Mouse (Mus musculus) CH12.LX (cell line): Measurements from ENCODE around the gene Kcne3. TPM values are rescaled to one million over a fixed set of nuclear protein-coding genes. Genes with fewer than 3 reads are reported as not detected.

ENCODE experiments used
- DNase-seq: peaks from one replicate; pipeline ENCODE4 v3.0.0-alpha.2; 2013; ENCODE audit errors: extremely low read depth
- H3K27ac ChIP-seq: 2 replicates; pipeline ENCODE4 v1.5.1; 2012; ENCODE audit warnings: low read depth, mild to moderate bottlenecking, control low read depth, moderate library complexity; ENCODE audit not compliant: insufficient read depth
- H3K27me3 ChIP-seq: replicated peaks from 2 replicates; pipeline ENCODE3; 2012; ENCODE audit warnings: inconsistent platforms
- H3K36me3 ChIP-seq, 2 experiments: replicated peaks in 1 of 2; 2 replicates each; pipeline versions ENCODE3 to v1.6.1; 2012; ENCODE audit warnings: inconsistent platforms in 1 of 2, low read length in 1 of 2, mild to moderate bottlenecking in 1 of 2, mixed read lengths in 1 of 2, moderate library complexity in 1 of 2; ENCODE audit not compliant: control insufficient read depth in 1 of 2, insufficient read depth in 1 of 2
- H3K4me1 ChIP-seq, 2 experiments: 2 replicates each; pipeline ENCODE4 v1.6.1; 2012; ENCODE audit warnings: inconsistent platforms in 1 of 2, moderate library complexity in 1 of 2; ENCODE audit not compliant: insufficient read depth in 2 of 2, control insufficient read depth in 1 of 2
- H3K4me2 ChIP-seq: 2 replicates; pipeline ENCODE4 v1.6.1; 2012; ENCODE audit warnings: low read depth, mild to moderate bottlenecking, control low read depth; ENCODE audit not compliant: poor library complexity, insufficient read depth, severe bottlenecking
- H3K4me3 ChIP-seq, 3 experiments: fragments of 150-350 bp in 1 of 3; sonication (generic) in 1 of 3; replicated peaks in 1 of 3; 2 replicates each; pipeline versions ENCODE3 to v1.5.1; 2011 to 2012; ENCODE audit warnings: low read depth in 2 of 3, low read length in 2 of 3, mild to moderate bottlenecking in 2 of 3, moderate library complexity in 2 of 3, control low read depth in 1 of 3, improper control_type of control experiment in 1 of 3, inconsistent platforms in 1 of 3, mixed read lengths in 1 of 3; ENCODE audit not compliant: poor library complexity in 1 of 3
- H3K79me2 ChIP-seq: replicated peaks from 2 replicates; pipeline ENCODE4 v1.6.1; 2012; ENCODE audit warnings: mild to moderate bottlenecking, moderate library complexity; ENCODE audit not compliant: control insufficient read depth, poor library complexity, insufficient read depth, severe bottlenecking; ENCODE audit errors: extremely low read depth
- H3K9ac ChIP-seq: 2 replicates; pipeline ENCODE4 v1.6.1; 2012; ENCODE audit warnings: low read depth, mild to moderate bottlenecking, control low read depth, moderate library complexity; ENCODE audit not compliant: insufficient read depth
- H3K9me3 ChIP-seq: replicated peaks from 2 replicates; pipeline ENCODE3; 2012; ENCODE audit warnings: low read length, inconsistent platforms, mixed read lengths
- BHLHE40 ChIP-seq: IDR thresholded peaks from 2 replicates; pipeline ENCODE4 v1.6.1; 2011; ENCODE audit warnings: mild to moderate bottlenecking, low read depth, low read length, improper control_type of control experiment
- E2F4 ChIP-seq: IDR thresholded peaks from 2 replicates; pipeline ENCODE4 v1.6.1; 2011; ENCODE audit warnings: low read depth, low read length, improper control_type of control experiment; ENCODE audit not compliant: insufficient replicate concordance
- EP300 ChIP-seq: IDR thresholded peaks from 2 replicates; pipeline ENCODE4 v1.6.1; 2011; ENCODE audit warnings: low read length, improper control_type of control experiment
- IRF4 ChIP-seq: IDR thresholded peaks from 2 replicates; pipeline ENCODE4 v1.6.1; 2014; ENCODE audit warnings: low read depth, mild to moderate bottlenecking, inconsistent platforms, low read length, improper control_type of control experiment
- JUND ChIP-seq: conservative IDR thresholded peaks from 2 replicates; pipeline ENCODE4 v1.6.1; 2011; ENCODE audit warnings: low read depth, low read length, improper control_type of control experiment
- KAT2A ChIP-seq: IDR thresholded peaks from 2 replicates; pipeline ENCODE4 v1.6.1; 2012; ENCODE audit warnings: low read length, improper control_type of control experiment, inconsistent platforms; ENCODE audit not compliant: insufficient replicate concordance
- MAFK ChIP-seq: IDR thresholded peaks from 2 replicates; pipeline ENCODE4 v1.6.1; 2011; ENCODE audit warnings: low read length, improper control_type of control experiment; ENCODE audit not compliant: insufficient replicate concordance
- MYC ChIP-seq: IDR thresholded peaks from 2 replicates; pipeline ENCODE4 v1.6.1; 2011; ENCODE audit warnings: low read depth, mild to moderate bottlenecking, improper control_type of control experiment, low read length
- NELFE ChIP-seq: IDR thresholded peaks from 2 replicates; pipeline ENCODE4 v1.6.1; 2011; ENCODE audit warnings: low read depth, low read length, improper control_type of control experiment
- PAX5 ChIP-seq: IDR thresholded peaks from 2 replicates; pipeline ENCODE4 v1.6.1; 2012; ENCODE audit warnings: low read length, inconsistent platforms, mixed read lengths
- RAD21 ChIP-seq: IDR thresholded peaks from 2 replicates; pipeline ENCODE4 v1.6.1; 2011; ENCODE audit warnings: low read depth, mild to moderate bottlenecking, low read length, improper control_type of control experiment, moderate library complexity
- RCOR1 ChIP-seq: conservative IDR thresholded peaks from 2 replicates; pipeline ENCODE4 v1.6.1; 2012; ENCODE audit warnings: low read depth, mild to moderate bottlenecking, inconsistent platforms, low read length, improper control_type of control experiment
- SIN3A ChIP-seq: IDR thresholded peaks from 2 replicates; pipeline ENCODE4 v1.6.1; 2012; ENCODE audit warnings: low read length, improper control_type of control experiment, inconsistent platforms
- TCF12 ChIP-seq: IDR thresholded peaks from 2 replicates; pipeline ENCODE4 v1.6.1; 2014; ENCODE audit warnings: low read depth, mild to moderate bottlenecking, inconsistent platforms, low read length, improper control_type of control experiment
- ZC3H11A ChIP-seq: IDR thresholded peaks from 2 replicates; pipeline ENCODE4 v1.6.1; 2012; ENCODE audit warnings: low read depth, mild to moderate bottlenecking, inconsistent platforms, low read length, improper control_type of control experiment
- ZKSCAN1 ChIP-seq: IDR thresholded peaks from 2 replicates; pipeline ENCODE4 v1.6.1; 2012; ENCODE audit warnings: low read depth, inconsistent platforms, low read length, improper control_type of control experiment, borderline replicate concordance
- ZMIZ1 ChIP-seq: IDR thresholded peaks from 2 replicates; pipeline ENCODE4 v1.6.1; 2012; ENCODE audit warnings: low read depth, mild to moderate bottlenecking, inconsistent platforms, low read length, improper control_type of control experiment
- dilution Hi-C: fragments of 300-500 bp; cut with MboI; formaldehyde crosslinking; loops from 2 replicates; pipeline ENCODE4 v1.14.3; 2020; ENCODE audit warnings: low sequenced_read_pairs; ENCODE audit not compliant: extremely low pct_unique_long_range_greater_than_20kb, extremely low pct_ligation_motif_present
- in situ Hi-C: fragments of 300-500 bp; cut with MboI; formaldehyde crosslinking; loops from 3 replicates; pipeline ENCODE4 v1.14.3; 2019; ENCODE audit warnings: low sequenced_read_pairs, low pct_ligation_motif_present, low pct_unique_long_range_greater_than_20kb, mixed read lengths
- polyA plus RNA-seq: library from polyadenylated mRNA; unstranded; fragments of >175 nt; gene quantifications from 2 replicates; pipeline ENCODE4 v1.2.1, GENCODE M21; 2012; ENCODE audit warnings: low read depth; ENCODE audit not compliant: insufficient read length
- total RNA-seq, 2 experiments: library from RNA; depleted of rRNA; stranded (reverse); fragments of 300-350 nt in 1 of 2; fragments of >200 nt in 1 of 2; gene quantifications; 2 replicates each; pipeline ENCODE4 v1.2.3; 2012 to 2014

Kcne3 gene
- total and polyA plus RNA-seq, 3 experiments = not detected

- DNase-seq = no peak
- Histone ChIP-seq H3K9ac (no peak overlapping the region), H3K27me3 (peaks cover 3% of the 10 kb centered on the region), H3K27ac (no peak overlapping the region), H3K36me3 (no peaks in the 10 kb centered on the region), H3K79me2 (no peaks in the 10 kb centered on the region), H3K4me3 (no peak overlapping the region), H3K4me1 (peaks cover 0 to 2% of the 10 kb centered on the region in 2 experiments; a peak in 2 of 4 replicates), H3K9me3 (no peaks in the 10 kb centered on the region), H3K4me2 (no peak overlapping the region)
- in situ Hi-C loops = loop anchor here (25.0 kb wide), 1 partner anchor 169 kb away; the partner anchor contains the start of gene Chrdl2
- TF ChIP-seq ZMIZ1 (no peak), ZKSCAN1 (no peak), KAT2A (no peak), RCOR1 (no peak), IRF4 (no peak), MYC (no peak), E2F4 (no peak), RAD21 (no peak), SIN3A (no peak), PAX5 (no peak), BHLHE40 (no peak), ZC3H11A (no peak), MAFK (no peak), TCF12 (no peak)
- dilution Hi-C loops = no loop called here
These were observed 4.9 kb downstream of the Kcne3 start for GRCm38 (mm10) chr7:100181176-100181575.

GRCm38 (mm10) chr7:100181614-100182013, 5.3 kb downstream of the Kcne3 start:
- no peaks in the 10 kb centered on the region for H3K4me1 ChIP-seq

More at GRCm38 (mm10) chr7:100181614-100182013, 5.3 kb downstream of the Kcne3 start:
- H3K9me3 ChIP-seq = no peaks in the 10 kb centered on the region
- DNase-seq = no peak
- TF ChIP-seq JUND (no peak), NELFE (no peak), EP300 (no peak)
- TF ChIP-seq, all 38 proteins: peak for 0
- Histone ChIP-seq H3K4me2 (no peak overlapping the region), H3K36me3 (no peaks in the 10 kb centered on the region), H3K9ac (no peak overlapping the region), H3K27ac (no peak overlapping the region), H3K79me2 (no peaks in the 10 kb centered on the region), H3K4me3 (no peak overlapping the region), H3K27me3 (peaks cover 3% of the 10 kb centered on the region)
- dilution Hi-C loops = no loop called here
- in situ Hi-C loops = loop anchor here (25.0 kb wide), 1 partner anchor 169 kb away; the partner anchor contains the start of gene Chrdl2
